Comparison of ENCODE assay signal across 8 mouse cellular contexts in genomic region chr8:71988110-71988866, GRCm38 (mm10). TPM values are rescaled to one million over a fixed set of nuclear protein-coding genes. Genes with fewer than 3 reads are reported as not detected.
DNase-seq lines count a peak whose midpoint lies in the region; ATAC-seq and TF ChIP-seq lines count a peak whose summit lies in the region.

No protein-coding gene starts in this region.

- H3K4me1 ChIP-seq in embryonic facial prominence, embryonic 14.5 days (ENCODE audit: control insufficient read depth, insufficient read depth, low read length), result no peaks in the 10 kb centered on the region
- H3K4me1 ChIP-seq in liver, embryonic 14.5 days (replicated peaks; ENCODE audit: control insufficient read depth in 2 of 2, insufficient read depth in 2 of 2, low read length in 1 of 2), result no peaks in the 10 kb centered on the region
- H3K4me1 ChIP-seq in neural tube, embryonic 11.5 days (ENCODE audit: control insufficient read depth, insufficient read depth, low read length), result no peaks in the 10 kb centered on the region
- H3K4me1 ChIP-seq in stomach, postnatal 0 days (replicated peaks; ENCODE audit: control insufficient read depth, insufficient read depth), result 0 out of 2 replicates have a peak, but pooled peaks cover 2% of the 10 kb centered on the region

- no peaks in the 10 kb centered on the region for H3K9me3 ChIP-seq in embryonic facial prominence, embryonic 14.5 days (ENCODE audit: control insufficient read depth, low read length)
- no peaks in the 10 kb centered on the region for H3K9me3 ChIP-seq in liver, embryonic 14.5 days (ENCODE audit: control insufficient read depth, low read length)
- H3K9me3 ChIP-seq in neural tube, embryonic 11.5 days (ENCODE audit: control insufficient read depth, low read length), result no peaks in the 10 kb centered on the region
- no peaks in the 10 kb centered on the region for H3K9me3 ChIP-seq in stomach, postnatal 0 days (ENCODE audit: control insufficient read depth, low read length)

- TF ChIP-seq CTCF in liver, embryonic 14.5 days (IDR thresholded peaks at IDR 0.05; ENCODE audit: low read depth), result no peak
- TF ChIP-seq CTCF in stomach, postnatal 0 days (IDR thresholded peaks at IDR 0.05; ENCODE audit: low read depth), result no peak; the same call in 1 of the 2 replicates

- peak; percentile 90; the same call in 1 of the 2 replicates for ATAC-seq in embryonic facial prominence, embryonic 14.5 days (ENCODE audit: low read depth)
- no peak for ATAC-seq in liver, embryonic 14.5 days (ENCODE audit: insufficient read depth)
- ATAC-seq in neural tube, embryonic 11.5 days (ENCODE audit: insufficient read depth, low FRiP score, low TSS enrichment), result peak; percentile 79
- peak; percentile 81 for ATAC-seq in stomach, postnatal 0 days (ENCODE audit: low FRiP score, low TSS enrichment)

- H3K27me3 ChIP-seq in embryonic facial prominence, embryonic 14.5 days (replicated peaks; ENCODE audit: control insufficient read depth, insufficient read depth, low read length), result no peaks in the 10 kb centered on the region
- H3K27me3 ChIP-seq in liver, embryonic 14.5 days (ENCODE audit: control insufficient read depth, insufficient read depth, low read length), result no peaks in the 10 kb centered on the region
- H3K27me3 ChIP-seq in neural tube, embryonic 11.5 days (ENCODE audit: control insufficient read depth, insufficient read depth, low read length), result no peaks in the 10 kb centered on the region
- H3K27me3 ChIP-seq in stomach, postnatal 0 days (ENCODE audit: control insufficient read depth, insufficient read depth, low read length), result no peaks in the 10 kb centered on the region

- intact Hi-C loops in gastrocnemius, postnatal 14 days (cut with DNase I; ENCODE audit: low total_unique reads), result no loop called here
- intact Hi-C loops in heart, postnatal 10 days (cut with DNase I), result loop anchor here (10.0 kb wide), 1 partner anchor 233 kb away; no protein-coding TSS in a partner anchor

- peak; percentile 32 for DNase-seq in gastrocnemius, postnatal 14 days
- no peak for DNase-seq in gastrocnemius, adult 8-10 months (ENCODE audit: low spot score in 2 of 2)
- peak; percentile 75 for DNase-seq in embryonic facial prominence, embryonic 14.5 days (ENCODE audit: low spot score)
- DNase-seq in heart, postnatal 10 days, result peak; percentile 49 to 58
- peak; percentile 73 to 81 for DNase-seq in kidney, postnatal 4 days
- DNase-seq in liver, embryonic 14.5 days (ENCODE audit: low read depth in 3 of 3, low spot score in 3 of 3), result no peak
- peak; percentile 56 for DNase-seq in neural tube, embryonic 11.5 days (ENCODE audit: low spot score)
- DNase-seq in stomach, postnatal 0 days (ENCODE audit: low spot score), result peak; percentile 73

- no peaks in the 10 kb centered on the region for H3K36me3 ChIP-seq in embryonic facial prominence, embryonic 14.5 days (ENCODE audit: control insufficient read depth, insufficient read depth, low read length)
- H3K36me3 ChIP-seq in liver, embryonic 14.5 days (replicated peaks; ENCODE audit: control insufficient read depth, insufficient read depth, low read depth), result no peaks in the 10 kb centered on the region
- H3K36me3 ChIP-seq in neural tube, embryonic 11.5 days (ENCODE audit: control insufficient read depth, insufficient read depth, low read length), result no peaks in the 10 kb centered on the region
- no peaks in the 10 kb centered on the region for H3K36me3 ChIP-seq in stomach, postnatal 0 days (ENCODE audit: control insufficient read depth, insufficient read depth, low read length)

- TF ChIP-seq EP300 in liver, embryonic 14.5 days (IDR thresholded peaks at IDR 0.05; ENCODE audit: low read depth), result no peak
- no peak for TF ChIP-seq EP300 in stomach, postnatal 0 days (optimal IDR thresholded peaks at IDR 0.05)

- H3K4me2 ChIP-seq in embryonic facial prominence, embryonic 14.5 days (ENCODE audit: low read depth, low read length), result peak overlapping the region; percentile 66
- peak overlapping the region; percentile 44 for H3K4me2 ChIP-seq in liver, embryonic 14.5 days (ENCODE audit: low read depth)
- H3K4me2 ChIP-seq in neural tube, embryonic 11.5 days (ENCODE audit: low read depth), result peak overlapping the region; percentile 53
- H3K4me2 ChIP-seq in stomach, postnatal 0 days (replicated peaks; ENCODE audit: low read depth), result peak overlapping the region; percentile 72

- WGBS in embryonic facial prominence, embryonic 14.5 days, result 21% methylated on average over 24 of the region's 24 CpGs
- 14% methylated on average over 24 of the region's 24 CpGs for WGBS in liver, embryonic 14.5 days (ENCODE audit: insufficient replicate concordance)
- 16% methylated on average over 24 of the region's 24 CpGs for WGBS in neural tube, embryonic 11.5 days
- 11% methylated on average over 24 of the region's 24 CpGs for WGBS in stomach, postnatal 0 days

- no peak overlapping the region for H3K27ac ChIP-seq in embryonic facial prominence, embryonic 14.5 days (replicated peaks; ENCODE audit: low read depth, low read length)
- H3K27ac ChIP-seq in liver, embryonic 14.5 days, result no peak overlapping the region
- no peak overlapping the region for H3K27ac ChIP-seq in neural tube, embryonic 11.5 days (ENCODE audit: low read depth, low read length)
- H3K27ac ChIP-seq in stomach, postnatal 0 days (replicated peaks), result 0 out of 2 replicates have a peak overlapping the region, but pooled peaks have one; percentile 30

- H3K9ac ChIP-seq in embryonic facial prominence, embryonic 14.5 days (ENCODE audit: low read depth, low read length), result peak overlapping the region; percentile 66
- H3K9ac ChIP-seq in liver, embryonic 14.5 days (replicated peaks), result no peak overlapping the region
- peak overlapping the region; percentile 60 for H3K9ac ChIP-seq in neural tube, embryonic 11.5 days (ENCODE audit: low read length)
- peak overlapping the region; percentile 50; the same call in 1 of the 2 replicates for H3K9ac ChIP-seq in stomach, postnatal 0 days (ENCODE audit: low read length)

- peak overlapping the region; percentile 48 for H3K4me3 ChIP-seq in embryonic facial prominence, embryonic 14.5 days (ENCODE audit: low read depth, low read length)
- H3K4me3 ChIP-seq in liver, embryonic 14.5 days (ENCODE audit: insufficient read depth in 1 of 2, low read depth in 2 of 2, low read length in 2 of 2), result peak overlapping the region; percentile 28 to 53
- peak overlapping the region; percentile 37 for H3K4me3 ChIP-seq in neural tube, embryonic 11.5 days (ENCODE audit: low read depth, low read length)
- H3K4me3 ChIP-seq in stomach, postnatal 0 days (ENCODE audit: low read depth, low read length), result peak overlapping the region; percentile 42

RNA-seq across cellular contexts. Expression of gene Cyp4f18, which starts 21.1 kb away (rescaled TPM):
- total RNA-seq in gastrocnemius, postnatal 14 days (2021), result under 1 TPM in 1 of 2 experiments, not detected in 1; 0.31 TPM
- total RNA-seq in gastrocnemius, adult 8-10 months (2022), result under 1 TPM in 2 of 4 experiments, not detected in 2; 0.54 to 0.91 TPM
- polyA plus RNA-seq in embryonic facial prominence, embryonic 14.5 days (2014; fragmentation: Nextera tagmentation; extraction: Ambion mirVana), result 1.0 and 1.7 TPM in 2 replicates
- total RNA-seq in heart, postnatal 10 days (2021), result 1 to 10 TPM in 1 of 2 experiments, under 1 TPM in 1; 0.30 to 1.3 TPM
- 1.4 TPM in 2 replicates for polyA plus RNA-seq in liver, embryonic 14.5 days (2012; rRNA removed)
- polyA plus RNA-seq in liver, embryonic 14.5 days (2014; fragmentation: Nextera tagmentation; extraction: Ambion mirVana), result 1.1 and 2.1 TPM in 2 replicates
- polyA plus RNA-seq in neural tube, embryonic 11.5 days (2014; fragmentation: Nextera tagmentation; extraction: Ambion mirVana), result 0.36 and 0.92 TPM in 2 replicates
- polyA plus RNA-seq in stomach, postnatal 0 days (2015; fragmentation: Nextera tagmentation; extraction: Ambion mirVana), result 1.3 and 1.4 TPM in 2 replicates

RNA-seq across cellular contexts. Expression of gene Zfp961, which starts 37.5 kb away (rescaled TPM):
- 1 to 10 TPM; 2.9 to 3.3 TPM for total RNA-seq in gastrocnemius, postnatal 14 days (2021)
- 1 to 10 TPM; 1.3 to 2.3 (median 2.2) TPM for total RNA-seq in gastrocnemius, adult 8-10 months (2022)
- polyA plus RNA-seq in embryonic facial prominence, embryonic 14.5 days (2014; fragmentation: Nextera tagmentation; extraction: Ambion mirVana), result 16.2 and 16.7 TPM in 2 replicates
- 1 to 10 TPM; 9.5 to 10.0 TPM for total RNA-seq in heart, postnatal 10 days (2021)
- 6.3 and 8.4 TPM in 2 replicates for polyA plus RNA-seq in liver, embryonic 14.5 days (2012; rRNA removed)
- 9.2 and 11.5 TPM in 2 replicates for polyA plus RNA-seq in liver, embryonic 14.5 days (2014; fragmentation: Nextera tagmentation; extraction: Ambion mirVana)
- polyA plus RNA-seq in neural tube, embryonic 11.5 days (2014; fragmentation: Nextera tagmentation; extraction: Ambion mirVana), result 22.9 and 23.9 TPM in 2 replicates
- 11.2 and 11.8 TPM in 2 replicates for polyA plus RNA-seq in stomach, postnatal 0 days (2015; fragmentation: Nextera tagmentation; extraction: Ambion mirVana)

RNA-seq across cellular contexts. Expression of gene Olfr372, which starts 52.7 kb away (rescaled TPM):
- total RNA-seq in gastrocnemius, postnatal 14 days (2021), result not detected
- total RNA-seq in gastrocnemius, adult 8-10 months (2022), result not detected
- polyA plus RNA-seq in embryonic facial prominence, embryonic 14.5 days (2014; fragmentation: Nextera tagmentation; extraction: Ambion mirVana), result not detected in 2 replicates
- total RNA-seq in heart, postnatal 10 days (2021), result not detected
- polyA plus RNA-seq in liver, embryonic 14.5 days (2012; rRNA removed), result not detected in 2 replicates
- not detected in 2 replicates for polyA plus RNA-seq in liver, embryonic 14.5 days (2014; fragmentation: Nextera tagmentation; extraction: Ambion mirVana)
- polyA plus RNA-seq in neural tube, embryonic 11.5 days (2014; fragmentation: Nextera tagmentation; extraction: Ambion mirVana), result not detected in 2 replicates
- polyA plus RNA-seq in stomach, postnatal 0 days (2015; fragmentation: Nextera tagmentation; extraction: Ambion mirVana), result not detected in 2 replicates

Comparison
In these comparisons a context has a peak if more than half of its experiments do, and no peak if none do; other contexts are left out.
1. DNase-seq: peak in gastrocnemius, postnatal 14 days (single experiment), embryonic facial prominence, embryonic 14.5 days (single experiment), heart, postnatal 10 days (2 of 2), kidney, postnatal 4 days (2 of 2), neural tube, embryonic 11.5 days (single experiment) and stomach, postnatal 0 days (single experiment); none in gastrocnemius, adult 8-10 months (0 of 2) and liver, embryonic 14.5 days (0 of 3).
2. Peak in every context shown above with its lines, with median percentiles within 50 percentile points of each other: H3K4me2 ChIP-seq and H3K4me3 ChIP-seq.